Mouse (Mus musculus): ENCODE data around the gene Bzw2. TPM values are rescaled to one million over a fixed set of nuclear protein-coding genes. Genes with fewer than 3 reads are reported as not detected.

The Bzw2 gene
- polyA plus RNA-seq, 1 experiment: 25.9 TPM

- Histone ChIP-seq H3K27ac (ENCODE audit: control insufficient read depth, insufficient read depth, low read depth, low read length, poor library complexity) (no peak overlapping the region), H3K4me3 (replicated peaks; ENCODE audit: control insufficient read depth, low read depth, low read length) (no peak overlapping the region), H3K4me1 (ENCODE audit: control insufficient read depth, insufficient read depth, low read length) (peaks cover 1% of the 10 kb centered on the region; the same call in 1 of the 2 replicates)
- 82% methylated on average over 2 of the region's 2 CpGs for WGBS
- no peak for TF ChIP-seq POLR2A (IDR thresholded peaks at IDR 0.05; ENCODE audit: borderline replicate concordance, control insufficient read depth, low read depth, low read length)
- no peak for TF ChIP-seq CTCF (IDR thresholded peaks at IDR 0.05; ENCODE audit: control insufficient read depth, insufficient read depth, low read length)
Observed at GRCm38 (mm10) chr12:36150265-36150664, 7.6 kb downstream of the Bzw2 start.

GRCm38 (mm10) chr12:36146230-36147011 is 11.5 kb downstream of the Bzw2 start:
- TF ChIP-seq CTCF (IDR thresholded peaks at IDR 0.05; ENCODE audit: control insufficient read depth, insufficient read depth, low read length): no peak
- no peak for TF ChIP-seq POLR2A (IDR thresholded peaks at IDR 0.05; ENCODE audit: borderline replicate concordance, control insufficient read depth, low read depth, low read length)
- H3K4me3 ChIP-seq (replicated peaks; ENCODE audit: control insufficient read depth, low read depth, low read length): no peak overlapping the region
- peaks cover 1% of the 10 kb centered on the region; the same call in 1 of the 2 replicates for H3K4me1 ChIP-seq (ENCODE audit: control insufficient read depth, insufficient read depth, low read length)
- H3K27ac ChIP-seq (ENCODE audit: control insufficient read depth, insufficient read depth, low read depth, low read length, poor library complexity): no peak overlapping the region
- 77% methylated on average over 3 of the region's 3 CpGs for WGBS

GRCm38 (mm10) chr12:36140401-36140800 is 17.5 kb downstream of the Bzw2 start:
- WGBS: 84% methylated on average over 6 of the region's 6 CpGs
- H3K27ac ChIP-seq (ENCODE audit: control insufficient read depth, insufficient read depth, low read depth, low read length, poor library complexity): no peak overlapping the region
- no peak overlapping the region for H3K4me3 ChIP-seq (replicated peaks; ENCODE audit: control insufficient read depth, low read depth, low read length)
- TF ChIP-seq POLR2A (IDR thresholded peaks at IDR 0.05; ENCODE audit: borderline replicate concordance, control insufficient read depth, low read depth, low read length): no peak
- no peak for TF ChIP-seq CTCF (IDR thresholded peaks at IDR 0.05; ENCODE audit: control insufficient read depth, insufficient read depth, low read length)
- H3K4me1 ChIP-seq (ENCODE audit: control insufficient read depth, insufficient read depth, low read length): no peaks in the 10 kb centered on the region; the same call in 1 of the 2 replicates

GRCm38 (mm10) chr12:36137192-36137591 is 20.7 kb downstream of the Bzw2 start:
- Histone ChIP-seq H3K4me3 (replicated peaks; ENCODE audit: control insufficient read depth, low read depth, low read length) (no peak overlapping the region), H3K27ac (ENCODE audit: control insufficient read depth, insufficient read depth, low read depth, low read length, poor library complexity) (no peak overlapping the region), H3K4me1 (ENCODE audit: control insufficient read depth, insufficient read depth, low read length) (no peaks in the 10 kb centered on the region; the same call in 1 of the 2 replicates)
- 70% methylated on average over 4 of the region's 4 CpGs for WGBS
- no peak for TF ChIP-seq CTCF (IDR thresholded peaks at IDR 0.05; ENCODE audit: control insufficient read depth, insufficient read depth, low read length)
- TF ChIP-seq POLR2A (IDR thresholded peaks at IDR 0.05; ENCODE audit: borderline replicate concordance, control insufficient read depth, low read depth, low read length): no peak

- no peak overlapping the region for H3K27ac ChIP-seq (ENCODE audit: control insufficient read depth, insufficient read depth, low read depth, low read length, poor library complexity)
- WGBS: 14% methylated on average over 8 of the region's 8 CpGs
- TF ChIP-seq CTCF (IDR thresholded peaks at IDR 0.05; ENCODE audit: control insufficient read depth, insufficient read depth, low read length): no peak
- no peak for TF ChIP-seq POLR2A (IDR thresholded peaks at IDR 0.05; ENCODE audit: borderline replicate concordance, control insufficient read depth, low read depth, low read length)
- no peaks in the 10 kb centered on the region; the same call in 1 of the 2 replicates for H3K4me1 ChIP-seq (ENCODE audit: control insufficient read depth, insufficient read depth, low read length)
- H3K4me3 ChIP-seq (replicated peaks; ENCODE audit: control insufficient read depth, low read depth, low read length): no peak overlapping the region
Observed at GRCm38 (mm10) chr12:36136285-36136684, 21.6 kb downstream of the Bzw2 start.

GRCm38 (mm10) chr12:36135409-36135808 is 22.5 kb downstream of the Bzw2 start:
- TF ChIP-seq POLR2A (IDR thresholded peaks at IDR 0.05; ENCODE audit: borderline replicate concordance, control insufficient read depth, low read depth, low read length): no peak
- TF ChIP-seq CTCF (IDR thresholded peaks at IDR 0.05; ENCODE audit: control insufficient read depth, insufficient read depth, low read length): no peak
- WGBS: 59% methylated on average over 3 of the region's 3 CpGs

GRCm38 (mm10) chr12:36134111-36134510 is 23.8 kb downstream of the Bzw2 start:
- WGBS: 89% methylated on average over 5 of the region's 5 CpGs
- TF ChIP-seq CTCF (IDR thresholded peaks at IDR 0.05; ENCODE audit: control insufficient read depth, insufficient read depth, low read length): no peak
- no peak for TF ChIP-seq POLR2A (IDR thresholded peaks at IDR 0.05; ENCODE audit: borderline replicate concordance, control insufficient read depth, low read depth, low read length)
- Histone ChIP-seq H3K27ac (ENCODE audit: control insufficient read depth, insufficient read depth, low read depth, low read length, poor library complexity) (no peak overlapping the region), H3K4me1 (ENCODE audit: control insufficient read depth, insufficient read depth, low read length) (no peaks in the 10 kb centered on the region; the same call in 1 of the 2 replicates), H3K4me3 (replicated peaks; ENCODE audit: control insufficient read depth, low read depth, low read length) (no peak overlapping the region)

More at GRCm38 (mm10) chr12:36135409-36135808, 22.5 kb downstream of the Bzw2 start:
- Histone ChIP-seq H3K4me1 (ENCODE audit: control insufficient read depth, insufficient read depth, low read length) (no peaks in the 10 kb centered on the region; the same call in 1 of the 2 replicates), H3K27ac (ENCODE audit: control insufficient read depth, insufficient read depth, low read depth, low read length, poor library complexity) (no peak overlapping the region), H3K4me3 (replicated peaks; ENCODE audit: control insufficient read depth, low read depth, low read length) (no peak overlapping the region)

GRCm38 (mm10) chr12:36133547-36133946 is 24.3 kb downstream of the Bzw2 start:
- TF ChIP-seq POLR2A (IDR thresholded peaks at IDR 0.05; ENCODE audit: borderline replicate concordance, control insufficient read depth, low read depth, low read length) (no peak), CTCF (IDR thresholded peaks at IDR 0.05; ENCODE audit: control insufficient read depth, insufficient read depth, low read length) (no peak)
- Histone ChIP-seq H3K27ac (ENCODE audit: control insufficient read depth, insufficient read depth, low read depth, low read length, poor library complexity) (no peak overlapping the region), H3K4me3 (replicated peaks; ENCODE audit: control insufficient read depth, low read depth, low read length) (no peak overlapping the region), H3K4me1 (ENCODE audit: control insufficient read depth, insufficient read depth, low read length) (no peaks in the 10 kb centered on the region; the same call in 1 of the 2 replicates)
- WGBS: 84% methylated on average over 5 of the region's 5 CpGs
